Mouse (Mus musculus) kidney, postnatal 0 days (tissue): ENCODE measurements at regions not wholly inside any gene's neighbourhood (a gene's known extent, or its start where the extent isn't known, plus 50 kb on each side); places are given as distances from the start of the nearest gene placed in this dataset.

Experiments used
- ATAC-seq: fragments of 200-750 bp; cut with Nextera tagmentation; replicated peaks from 2 replicates; pipeline ENCODE4 v1.8.0; 2017; ENCODE audit warnings: low read depth, moderate number of reproducible peaks, moderate TSS enrichment, moderate library complexity; ENCODE audit not compliant: low FRiP score
- DNase-seq: peaks from one replicate; pipeline ENCODE4 v3.0.0-alpha.2; 2016; ENCODE audit warnings: low spot score
- H3K27ac ChIP-seq: fragments of 300-500 bp; sonication (generic); 2 replicates; pipeline ENCODE4 v1.5.1; 2014; ENCODE audit warnings: mild to moderate bottlenecking
- H3K27me3 ChIP-seq: fragments of 300-500 bp; sonication (generic); 2 replicates; pipeline ENCODE4 v1.6.1; 2014; ENCODE audit warnings: low read length, mixed read lengths; ENCODE audit not compliant: insufficient read depth
- H3K36me3 ChIP-seq: fragments of 300-500 bp; sonication (generic); 2 replicates; pipeline ENCODE4 v1.6.1; 2014; ENCODE audit warnings: low read length, mixed read lengths; ENCODE audit not compliant: insufficient read depth
- H3K4me1 ChIP-seq: fragments of 300-500 bp; sonication (generic); replicated peaks from 2 replicates; pipeline ENCODE4 v1.6.1; 2014; ENCODE audit warnings: antibody characterized with exemption, low read length, mixed read lengths; ENCODE audit not compliant: insufficient read depth
- H3K4me2 ChIP-seq: fragments of 300-500 bp; sonication (generic); 2 replicates; pipeline ENCODE4 v1.6.1; 2014; ENCODE audit warnings: mild to moderate bottlenecking, low read length, moderate library complexity, mixed read lengths
- H3K4me3 ChIP-seq: fragments of 300-500 bp; sonication (generic); replicated peaks from 2 replicates; pipeline ENCODE4 v1.5.1; 2014; ENCODE audit warnings: low read depth, low read length
- H3K9ac ChIP-seq: fragments of 300-500 bp; sonication (generic); 2 replicates; pipeline ENCODE4 v1.6.1; 2014; ENCODE audit warnings: low read depth, low read length
- H3K9me3 ChIP-seq: fragments of 300-500 bp; sonication (generic); replicated peaks from 2 replicates; pipeline ENCODE4 v1.6.1; 2016; ENCODE audit warnings: low read length, inconsistent platforms, mixed read lengths
- CTCF ChIP-seq: IDR thresholded peaks from 2 replicates; pipeline ENCODE4 v1.5.1; 2016; ENCODE audit warnings: antibody characterized with exemption, low read depth, mild to moderate bottlenecking, moderate library complexity
- WGBS: fragments of 180-500 bp; shearing (Covaris S2); extraction: QIAGEN DNeasy Blood & Tissue Kit; methylation state at CpG from one replicate; pipeline ENCODE4 v1.1.7; 2014; 5-methylcytosine and 5-hydroxymethylcytosine counted together

DNA sequence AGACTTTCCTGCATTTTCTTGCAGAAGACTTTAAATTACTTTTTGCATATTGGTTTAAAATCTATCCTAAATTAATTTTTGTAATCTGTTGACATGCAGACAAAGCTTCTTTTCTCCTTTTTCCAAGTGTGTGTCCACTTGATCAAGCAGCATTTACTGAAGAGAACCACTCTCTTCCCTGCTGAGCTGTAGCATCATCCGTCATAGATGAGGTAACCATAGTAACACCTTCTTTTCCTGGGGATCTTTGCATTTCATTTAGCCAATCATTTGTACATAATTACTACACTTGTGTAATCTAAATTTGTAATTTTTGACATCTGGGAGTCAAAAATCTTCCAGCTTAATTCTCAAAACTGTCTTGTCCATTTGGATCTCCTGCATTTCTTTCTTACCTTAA, 53.2 kb upstream of the Dnajc1 start:
- DNase-seq = no peak
- 67% methylated on average over 1 of the region's 1 CpGs for WGBS
- no peak for ATAC-seq
- Histone ChIP-seq H3K27me3 (no peaks in the 10 kb centered on the region), H3K27ac (no peak overlapping the region), H3K4me3 (no peak overlapping the region), H3K9ac (no peak overlapping the region), H3K9me3 (no peaks in the 10 kb centered on the region), H3K36me3 (no peaks in the 10 kb centered on the region), H3K4me1 (no peaks in the 10 kb centered on the region), H3K4me2 (no peak overlapping the region)
- TF ChIP-seq CTCF = no peak
